Mouse (Mus musculus) thymus, postnatal 14 days (tissue): ENCODE measurements around the gene 2310061I04Rik.
A peak's percentile ranks its signal among the peaks of the same experiment; 100 is the strongest.
"Not testable (repeated sequence)": the region's sequence is repeated elsewhere in the genome, so short reads cannot be mapped to it uniquely, and the experiment has no call there.

ENCODE experiments used
- DNase-seq: peaks from one replicate; pipeline ENCODE4 v3.0.0; 2021

Gene 2310061I04Rik

GRCm38 (mm10) chr17:35896781-35897643, at the start of gene 2310061I04Rik:
Gene 2310061I04Rik (minus strand): TSS chr17:35897431.
- peak; percentile 94 for DNase-seq

DNA sequence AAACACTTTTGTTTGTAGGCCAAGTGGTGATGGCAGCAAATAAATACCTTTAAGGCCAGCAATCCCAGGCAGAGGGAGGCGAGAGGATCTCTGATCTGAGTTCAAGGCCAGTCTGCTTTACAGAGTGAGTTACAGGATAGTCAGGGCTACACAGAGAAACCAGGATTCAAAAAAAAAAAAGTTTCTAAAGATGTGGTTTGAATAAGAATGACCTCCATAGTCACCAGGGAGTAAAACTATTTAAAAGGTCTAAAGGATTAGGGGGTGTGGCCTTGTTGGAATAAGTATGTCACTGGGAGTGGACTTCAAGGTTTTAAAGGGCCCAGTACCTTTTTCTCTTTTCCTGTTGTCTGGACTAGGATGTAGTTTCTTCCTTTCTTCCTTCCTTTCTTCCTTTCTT, 42.7 kb upstream of the 2310061I04Rik start:
- DNase-seq: no peak

DNA sequence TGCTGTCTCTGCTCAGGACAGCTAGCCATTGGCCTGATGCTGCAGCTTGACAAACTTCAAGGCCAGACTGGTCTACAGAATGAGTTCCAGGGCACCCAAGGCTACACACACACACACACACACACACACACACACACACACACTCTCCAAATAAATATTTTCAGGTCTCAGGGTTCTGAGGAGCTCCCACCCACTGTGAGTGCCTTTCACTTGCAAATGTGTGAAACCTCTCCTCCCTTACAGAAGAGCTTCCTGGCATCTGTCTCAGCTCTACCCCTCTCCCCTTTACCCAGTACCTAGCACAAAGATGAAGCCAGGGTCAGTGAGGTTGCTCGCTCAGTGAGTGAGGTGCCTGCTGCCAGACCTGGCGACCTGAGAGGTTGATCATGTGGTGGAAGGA, 41.9 kb upstream of the 2310061I04Rik start:
- DNase-seq: no peak

DNA sequence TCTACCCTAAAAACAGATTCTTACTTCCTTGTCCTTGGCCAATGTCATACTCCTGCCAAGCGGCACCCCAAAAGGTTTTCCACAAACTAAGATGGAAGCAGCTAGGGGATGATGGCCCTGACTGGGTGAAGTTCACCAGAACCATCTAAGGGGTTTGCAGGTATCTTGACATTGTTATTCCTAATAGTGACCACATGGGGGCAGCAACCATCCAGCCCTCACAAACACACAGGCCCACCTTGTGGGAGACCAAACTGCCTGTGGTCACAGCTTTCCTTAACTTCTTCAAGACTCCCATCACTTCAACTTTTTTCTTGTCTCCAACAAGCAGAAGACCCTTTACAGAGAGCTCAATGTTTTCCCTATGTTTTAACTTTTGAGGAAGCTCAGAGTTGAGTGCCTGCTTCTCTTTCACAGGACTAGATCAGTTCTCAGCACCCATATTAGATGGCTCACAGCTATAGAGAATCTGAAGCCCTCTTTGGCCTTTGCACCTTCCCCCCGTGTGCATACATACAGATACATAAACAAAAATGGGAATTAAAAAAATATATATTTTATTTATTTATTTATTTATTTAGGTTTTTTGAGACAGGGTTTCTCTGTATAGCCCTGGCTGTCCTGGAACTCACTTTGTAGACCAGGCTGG, 40.6 kb upstream of the 2310061I04Rik start:
- DNase-seq: peak; percentile 67

GRCm38 (mm10) chr17:35935763-35936162, 38.5 kb upstream of the 2310061I04Rik start:
- not testable (repeated sequence) for DNase-seq

- DNase-seq: no peak
These were observed 35.4 kb upstream of the 2310061I04Rik start for GRCm38 (mm10) chr17:35932608-35933007.

DNA sequence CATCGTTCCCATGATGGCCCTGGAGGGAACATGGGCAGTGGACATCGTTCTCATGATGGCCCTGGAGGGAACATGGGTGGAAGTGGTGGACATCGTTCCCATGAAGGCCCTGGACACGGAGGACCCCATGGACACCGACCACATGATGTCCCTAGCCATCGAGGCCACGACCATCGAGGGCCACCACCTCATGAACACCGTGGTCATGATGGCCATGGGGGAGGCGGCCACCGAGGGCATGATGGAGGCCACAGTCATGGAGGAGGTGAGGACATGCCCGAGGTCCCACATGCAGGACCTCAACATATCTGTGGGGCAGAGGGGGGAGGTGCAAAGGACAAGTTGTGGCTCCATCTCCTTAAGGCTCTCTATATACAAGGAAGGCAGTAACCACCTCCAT, 33.4 kb upstream of the 2310061I04Rik start:
- no peak for DNase-seq

DNA sequence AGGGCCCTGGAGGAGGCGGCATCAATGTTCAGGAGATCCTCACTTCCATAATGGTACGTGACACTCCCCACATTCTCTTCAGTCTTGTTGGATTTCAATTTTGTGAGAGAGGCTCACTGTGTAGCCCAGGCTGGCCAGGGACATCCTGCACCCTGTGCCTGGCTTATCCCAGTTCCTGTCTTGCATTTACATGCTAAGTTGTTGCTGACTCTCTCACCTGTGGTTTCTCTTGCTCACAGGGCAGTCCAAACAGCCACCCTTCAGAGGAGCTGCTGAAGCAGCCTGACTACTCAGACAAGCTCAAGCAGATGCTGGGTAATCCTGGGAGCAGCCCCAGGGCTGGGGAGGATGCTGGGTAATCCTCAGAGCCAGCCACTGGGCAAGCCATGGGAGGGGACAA, 32.3 kb upstream of the 2310061I04Rik start:
- no peak for DNase-seq

GRCm38 (mm10) chr17:35927471-35927870, 30.2 kb upstream of the 2310061I04Rik start:
- no peak for DNase-seq

DNA sequence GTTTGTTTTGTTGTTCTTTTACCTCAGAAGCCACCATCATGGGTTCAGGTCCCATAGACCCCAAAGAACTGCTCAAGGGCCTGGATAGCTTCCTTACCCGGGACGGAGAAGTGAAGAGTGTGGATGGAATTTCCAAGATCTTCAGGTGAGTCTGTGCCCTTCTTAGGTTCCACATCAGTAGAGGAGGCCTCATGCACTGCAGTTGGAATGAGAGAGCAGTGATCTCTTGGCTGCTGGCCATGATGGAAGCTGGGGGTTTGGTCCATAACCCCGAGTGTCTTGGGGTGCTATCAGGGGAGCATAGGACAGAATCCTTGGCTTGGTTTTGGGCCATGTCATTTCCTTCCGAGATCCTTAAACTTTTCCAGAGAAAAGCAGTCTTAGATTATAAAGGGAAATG, 26.1 kb upstream of the 2310061I04Rik start:
- no peak for DNase-seq

- DNase-seq: no peak
These were observed 25.3 kb upstream of the 2310061I04Rik start for GRCm38 (mm10) chr17:35922566-35922965.

DNA sequence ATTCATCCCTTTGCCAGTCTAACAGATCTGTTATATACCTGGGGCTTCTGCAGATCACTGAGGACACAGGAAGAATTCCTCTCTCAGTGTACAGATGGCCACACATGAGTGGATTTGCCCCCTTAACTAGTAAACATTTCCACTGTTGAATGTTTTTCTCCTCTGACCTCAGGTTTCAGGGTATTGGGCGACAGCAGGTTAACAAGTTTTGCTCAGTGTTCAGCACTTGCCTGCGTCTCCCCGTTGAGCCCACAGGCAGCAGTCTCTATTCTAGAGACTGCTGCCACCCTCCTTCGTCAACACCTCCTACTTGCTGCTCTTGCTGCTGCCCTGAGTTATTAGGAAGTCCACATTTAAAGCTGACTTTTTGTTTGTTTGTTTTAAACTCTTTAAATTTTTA, 24.5 kb upstream of the 2310061I04Rik start:
- no peak for DNase-seq

GRCm38 (mm10) chr17:35920862-35921562, 23.8 kb upstream of the 2310061I04Rik start:
- DNase-seq: peak; percentile 47

GRCm38 (mm10) chr17:35920384-35920783, 23.2 kb upstream of the 2310061I04Rik start:
- DNase-seq: no peak

DNA sequence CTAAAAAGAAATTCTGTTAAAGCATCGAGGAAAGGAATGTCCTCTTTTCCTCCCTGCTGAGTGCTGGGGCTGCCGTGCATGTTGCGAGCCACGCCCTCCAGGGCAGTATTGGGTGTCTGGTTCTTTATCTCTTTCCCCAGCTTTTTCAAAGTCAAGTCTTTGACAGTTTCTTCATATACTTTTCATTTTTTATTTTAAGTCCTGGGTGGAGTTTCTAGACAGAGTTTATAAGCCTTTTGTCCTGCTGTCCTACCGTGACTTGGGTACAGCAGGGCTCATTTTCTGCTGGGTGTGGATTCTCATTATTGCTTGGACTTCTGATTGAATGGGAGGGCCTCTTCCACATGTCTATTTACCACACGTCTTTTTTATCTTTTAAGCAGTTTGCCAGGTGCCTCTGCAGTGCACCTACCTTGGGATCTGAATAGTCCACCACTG, 22.7 kb upstream of the 2310061I04Rik start:
- no peak for DNase-seq

- DNase-seq: peak; percentile 98
These were observed 22.0 kb upstream of the 2310061I04Rik start for GRCm38 (mm10) chr17:35919060-35919715.

DNA sequence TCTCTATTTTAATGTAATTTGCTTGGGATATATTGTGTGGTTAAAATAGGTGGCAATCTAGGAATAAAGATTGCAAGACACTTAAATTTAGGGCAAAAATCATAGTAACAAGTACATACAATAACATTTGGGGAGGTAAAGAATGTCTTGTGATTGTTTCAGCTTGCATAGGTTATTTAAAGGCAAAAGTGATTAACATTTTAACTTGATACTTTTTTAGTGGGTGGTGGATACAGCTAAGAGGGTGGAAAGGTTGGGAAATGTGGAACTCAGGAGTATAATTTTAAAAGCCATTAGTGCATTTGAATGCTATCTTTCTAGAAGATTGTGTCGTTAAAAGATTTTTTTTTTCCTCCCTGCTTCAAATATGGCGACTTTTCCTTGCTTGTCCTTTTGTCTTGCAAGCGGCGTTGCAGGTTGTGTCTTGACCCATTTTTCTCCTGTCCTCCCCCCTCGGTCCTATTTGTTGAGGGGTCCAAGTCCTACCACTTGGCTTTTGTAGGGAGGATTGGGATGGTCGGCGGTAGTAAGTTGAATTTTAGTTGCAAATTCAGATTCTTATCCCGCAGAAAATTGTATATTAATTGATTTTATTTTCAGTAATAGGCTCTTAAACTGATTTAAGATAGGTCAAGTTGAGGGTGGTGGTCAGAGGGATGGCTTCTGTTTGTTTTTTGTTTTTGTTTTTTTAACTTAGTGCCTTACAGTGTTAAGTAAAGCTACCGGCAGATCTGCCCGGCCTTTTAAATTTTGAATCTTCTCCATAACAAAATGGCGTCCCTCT, 21.2 kb upstream of the 2310061I04Rik start:
- peak; percentile 53 for DNase-seq

- DNase-seq: peak; percentile 54
These were observed 20.4 kb upstream of the 2310061I04Rik start for GRCm38 (mm10) chr17:35917463-35918251.

DNA sequence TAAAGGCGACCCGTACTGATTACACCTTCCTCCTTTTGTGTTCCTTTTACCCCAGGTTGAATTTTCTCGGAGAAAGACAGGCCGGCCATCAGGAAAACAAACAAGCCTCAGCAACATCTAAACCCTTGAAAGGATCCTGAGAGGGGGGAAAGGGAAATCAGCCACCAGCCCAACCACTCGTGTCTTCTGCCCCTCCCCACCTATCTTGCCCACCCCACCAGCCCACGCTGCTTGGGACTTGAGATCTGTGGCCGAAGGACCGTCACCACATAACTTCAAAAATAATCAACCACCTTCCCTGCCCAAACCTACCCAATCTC, 19.9 kb upstream of the 2310061I04Rik start:
- no peak for DNase-seq

GRCm38 (mm10) chr17:35916297-35917142, 19.3 kb upstream of the 2310061I04Rik start, which contains the start of the genes Mrps18b and Ppp1r10:
Gene Mrps18b (minus strand): TSS chr17:35916389.
Gene Ppp1r10 (plus strand): TSS chr17:35916434.
- DNase-seq: peak; percentile 99
